Mouse (Mus musculus): ENCODE results near the gene Pex19.
A peak's percentile ranks its signal among the peaks of the same experiment; 100 is the strongest.

Pex19 gene

DNA sequence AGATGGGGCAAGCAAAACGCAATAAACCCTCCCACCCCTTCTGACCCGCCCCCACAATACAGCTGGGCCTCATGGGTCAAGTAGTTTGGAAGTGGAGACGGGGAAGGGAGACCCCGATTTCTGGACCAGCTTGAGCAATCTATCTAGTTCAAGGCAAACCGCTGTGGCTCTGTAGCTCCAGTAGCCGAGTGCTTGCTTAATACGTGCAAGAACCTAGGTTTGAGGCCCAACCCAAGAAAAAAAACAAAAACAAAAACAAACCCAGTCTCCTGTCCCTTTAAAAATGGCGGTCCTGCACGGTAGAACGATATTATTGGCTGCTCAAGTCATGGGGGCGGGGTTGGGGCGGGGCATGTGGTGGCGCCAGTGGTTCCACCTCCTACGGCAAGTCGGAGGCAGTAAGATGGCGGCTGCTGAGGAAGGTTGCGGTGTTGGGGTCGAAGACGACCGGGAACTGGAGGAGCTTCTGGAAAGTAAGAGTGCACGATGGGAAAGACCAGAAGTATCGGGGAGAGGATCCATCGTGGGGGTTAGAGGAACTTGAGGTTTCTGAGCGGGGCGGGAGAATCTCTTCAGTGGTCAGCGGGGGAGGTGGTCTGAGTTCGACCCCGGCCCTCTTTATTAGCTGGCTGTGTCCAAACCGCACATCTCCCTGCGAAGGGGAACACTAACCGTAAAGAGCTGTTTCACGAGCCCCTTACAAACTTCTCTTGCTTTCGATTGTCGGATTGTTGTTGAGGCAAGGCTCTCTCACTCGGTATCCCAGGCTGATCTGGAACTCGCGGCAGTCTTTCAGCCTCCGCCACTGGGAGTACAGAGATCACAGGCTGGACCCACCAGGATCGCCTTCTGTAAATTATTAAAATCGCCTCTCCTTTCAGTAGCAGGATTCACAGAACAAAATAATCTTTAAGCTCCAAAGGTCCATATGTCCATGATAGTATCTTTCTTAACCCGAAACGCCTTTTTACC lies at the start of gene Pex19:
TSS of gene Pex19 (plus strand) at position 380 of the 972 bp plus-strand sequence.
- peak; percentile 74 for DNase-seq

DNA sequence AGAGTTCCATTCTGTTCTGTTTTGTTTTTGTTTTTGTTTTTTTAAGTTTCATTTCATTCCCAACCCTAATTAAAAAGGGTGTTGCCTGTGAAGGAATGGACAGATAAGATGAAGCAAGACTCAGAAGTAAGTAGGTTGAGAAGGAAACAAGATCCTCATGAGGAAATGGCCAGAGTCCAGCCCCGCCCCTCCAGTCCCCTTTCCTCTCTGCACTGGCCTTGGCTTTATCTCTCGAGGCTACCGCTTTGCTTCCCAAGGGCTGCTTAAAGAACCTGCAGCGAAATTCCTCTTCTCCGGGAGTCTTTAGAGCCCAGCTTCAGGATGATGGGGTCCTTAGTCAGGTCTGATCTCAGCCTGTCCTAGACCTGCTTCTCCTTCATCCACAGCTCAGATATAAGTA lies 48.6 kb upstream of the Pex19 start:
- no peak for DNase-seq

DNA sequence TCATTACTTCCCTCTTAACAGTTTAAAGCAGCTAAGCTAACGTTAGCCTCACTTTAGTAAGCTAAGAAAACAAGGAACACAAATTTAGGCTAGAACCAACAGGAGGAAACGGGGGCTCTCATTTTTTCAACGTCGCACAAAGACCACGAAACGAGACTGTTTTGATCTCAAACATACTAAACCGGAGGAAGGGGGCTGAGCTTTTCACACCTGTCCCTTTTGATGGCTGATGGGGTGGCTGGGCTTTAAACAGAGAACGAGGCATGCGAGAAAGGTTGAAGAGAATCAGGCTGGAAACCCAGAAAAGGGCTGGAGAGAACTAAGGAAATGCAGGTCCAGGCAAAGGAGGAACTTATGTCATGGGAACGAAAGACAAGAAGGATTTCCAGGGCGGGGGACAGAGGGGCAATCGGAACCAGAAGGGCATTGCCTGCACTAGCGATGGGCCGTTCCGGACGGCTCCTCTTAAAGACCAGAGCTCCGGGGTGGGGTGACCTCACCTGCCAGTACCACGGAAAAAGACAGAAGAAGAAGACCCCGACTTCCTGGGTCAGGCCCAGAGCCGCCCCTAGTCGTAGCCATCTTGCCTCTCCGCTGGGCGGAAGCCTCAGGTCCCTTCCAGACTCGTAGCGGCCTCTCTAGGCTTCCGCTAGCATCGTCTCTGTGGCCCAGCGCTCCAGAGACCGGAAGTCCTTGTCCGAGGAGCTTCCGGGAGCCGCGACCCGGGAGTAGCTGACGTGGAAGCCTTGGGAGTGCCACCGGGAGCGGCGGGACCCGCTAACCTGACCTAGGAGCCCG lies 44.3 kb upstream of the Pex19 start, which contains the start of the genes Copa and Ncstn:
TSS of gene Copa (plus strand) at position 429 of the 798 bp plus-strand sequence.
TSS of gene Ncstn (minus strand) at position 695 of the 798 bp plus-strand sequence.
- DNase-seq = peak; percentile 91

DNA sequence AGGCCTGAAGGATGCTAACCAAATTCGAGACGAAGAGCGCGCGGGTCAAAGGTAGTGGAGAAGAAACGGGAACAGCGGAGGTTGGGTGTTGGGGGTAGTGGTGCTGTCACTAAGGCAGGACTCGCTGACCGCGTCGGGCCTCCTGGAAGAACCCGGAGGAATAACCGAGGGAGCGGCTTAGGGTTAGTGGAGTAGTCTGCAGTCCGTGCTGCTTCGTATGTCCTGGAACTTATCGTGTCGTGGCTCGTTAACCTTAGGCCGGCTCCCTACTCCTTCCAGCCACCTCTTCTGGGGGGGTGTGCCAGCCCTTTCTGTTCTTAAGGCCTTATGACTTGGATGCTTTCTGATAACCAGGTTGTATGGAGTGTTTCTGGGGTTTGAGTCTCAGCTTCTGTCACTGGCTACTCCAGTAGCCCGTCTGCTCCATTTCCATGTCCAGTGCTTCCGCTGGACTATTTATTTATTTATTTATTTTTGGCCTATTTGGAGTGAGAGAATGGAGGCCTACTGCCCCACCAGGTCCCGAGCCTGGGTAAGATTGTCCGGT lies 43.6 kb upstream of the Pex19 start:
- no peak for DNase-seq

DNA sequence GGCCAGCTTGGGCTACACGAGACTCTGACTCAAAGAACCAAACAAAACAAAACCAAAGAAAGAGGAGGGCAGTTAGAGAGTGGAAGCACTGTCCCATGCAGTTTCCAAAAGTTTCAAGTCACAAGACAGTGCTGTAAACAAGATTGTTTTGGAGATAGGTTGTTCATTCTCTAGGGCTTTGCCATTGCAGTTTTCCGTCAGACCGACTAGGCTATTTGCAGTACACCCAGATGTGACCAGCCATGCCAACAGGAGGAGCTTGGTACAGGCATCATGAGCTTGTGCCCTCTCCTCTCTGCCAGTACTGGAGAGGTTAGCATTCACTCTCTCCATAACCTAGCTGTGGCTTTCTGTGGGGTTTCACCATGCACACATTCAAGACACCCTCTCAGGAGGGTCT lies 33.0 kb upstream of the Pex19 start:
- DNase-seq = no peak

DNA sequence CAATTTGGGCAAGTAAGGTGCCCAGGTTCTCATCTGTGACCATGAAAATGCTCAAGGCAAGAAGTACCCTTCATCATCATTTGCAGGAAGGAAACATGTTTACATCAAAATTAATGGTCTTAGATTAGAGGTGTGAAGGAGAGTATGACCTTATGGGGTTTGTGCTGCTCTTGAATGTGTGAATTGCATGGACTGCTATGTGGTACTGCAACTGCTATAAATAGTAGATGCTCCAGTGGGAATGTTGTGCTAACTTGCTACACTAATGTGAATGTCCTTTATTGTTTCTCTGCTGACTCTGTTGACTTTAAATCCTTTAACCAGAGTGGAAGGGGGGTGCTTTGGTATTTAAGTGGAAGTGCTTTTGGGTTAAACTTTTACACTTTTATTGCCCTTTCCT lies 32.3 kb upstream of the Pex19 start:
- no peak for DNase-seq

DNA sequence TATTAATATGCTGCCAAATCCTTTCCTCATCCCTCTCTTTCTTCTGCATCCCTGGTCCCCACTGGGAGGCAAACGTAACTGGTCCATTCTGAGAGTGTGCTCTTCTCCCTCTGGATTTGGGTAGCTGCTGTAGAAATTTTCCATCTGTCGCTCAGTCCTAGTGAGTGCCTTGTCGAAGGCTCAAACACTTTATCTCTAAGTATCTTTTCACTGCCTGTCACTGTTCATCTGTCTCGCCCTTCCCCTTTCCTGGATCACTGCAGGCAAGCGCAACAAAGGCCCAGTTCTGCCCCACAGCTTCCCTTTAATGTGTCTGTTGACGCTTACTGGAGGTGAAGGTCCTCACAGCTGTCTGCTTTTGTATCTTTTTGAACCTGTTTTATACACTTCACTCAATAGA lies 31.4 kb upstream of the Pex19 start:
- no peak for DNase-seq

DNA sequence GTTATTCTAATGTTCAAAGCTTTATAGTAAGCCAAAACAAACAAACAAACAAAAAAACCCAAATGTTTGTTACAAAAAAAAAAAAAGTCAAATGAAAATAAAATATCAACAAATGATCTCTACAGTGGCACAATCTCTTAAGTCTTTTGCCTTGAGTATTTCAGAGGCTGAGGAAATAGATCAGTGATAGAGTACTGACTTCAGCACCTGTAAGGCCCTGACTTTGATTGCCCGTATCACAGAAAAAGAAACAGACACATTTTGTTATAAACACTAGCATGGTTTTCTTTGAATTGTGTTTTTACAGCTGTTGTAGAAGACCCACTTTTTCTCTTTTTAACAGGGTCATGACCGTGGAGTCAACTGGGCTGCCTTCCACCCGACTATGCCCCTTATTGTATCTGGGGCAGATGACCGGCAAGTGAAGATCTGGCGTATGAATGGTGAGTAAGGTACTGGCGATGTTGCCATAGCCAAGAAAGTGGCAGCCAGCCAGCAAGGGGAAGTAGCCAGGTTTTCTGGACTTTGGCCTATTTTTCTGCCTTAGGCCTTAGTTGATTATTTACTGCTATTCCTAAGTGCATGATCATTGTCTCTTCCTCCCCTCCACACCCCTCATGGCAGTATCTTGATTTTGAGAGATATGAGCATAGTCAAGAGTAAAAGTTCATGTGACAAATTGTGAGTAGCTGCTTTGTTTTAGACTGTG lies 27.1 kb upstream of the Pex19 start:
- DNase-seq = no peak

DNA sequence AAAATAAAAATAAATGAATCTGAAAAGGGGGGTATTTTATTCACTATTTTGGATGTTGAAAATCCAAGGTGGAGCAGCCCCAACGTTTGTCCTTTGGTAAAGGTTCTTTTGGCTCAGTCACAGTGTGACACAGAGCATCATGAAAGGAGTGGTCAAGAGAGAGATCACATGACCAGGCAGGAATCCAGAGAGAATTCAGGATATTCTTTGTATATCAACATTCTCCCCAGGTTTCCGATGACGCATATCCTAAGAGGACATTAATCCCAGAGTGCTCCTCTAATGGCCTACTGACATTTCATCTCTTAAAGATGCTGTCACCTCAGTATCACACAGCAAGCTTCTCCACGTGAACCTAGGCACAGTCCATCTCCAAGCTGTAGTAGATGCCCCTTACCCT lies 22.9 kb upstream of the Pex19 start:
- no peak for DNase-seq

DNA sequence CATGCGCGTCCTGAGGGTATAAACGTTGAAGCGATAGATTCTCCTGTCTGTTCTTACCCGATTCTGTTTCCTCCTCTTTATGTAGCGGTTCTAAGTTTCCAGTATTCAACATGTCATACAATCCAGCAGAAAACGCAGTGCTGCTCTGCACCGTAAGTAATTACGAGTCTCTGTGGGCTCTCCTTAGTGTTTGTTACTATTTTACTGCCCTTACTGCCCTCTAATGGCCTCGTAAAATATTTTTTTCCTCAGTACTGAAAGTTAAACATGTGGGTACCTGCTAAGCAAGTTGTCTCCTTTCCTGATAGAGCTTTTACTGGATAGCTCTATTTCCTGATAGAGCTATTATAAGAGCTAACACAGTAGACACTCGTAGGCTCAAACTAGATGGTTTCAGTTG lies 21.5 kb upstream of the Pex19 start:
- no peak for DNase-seq

DNA sequence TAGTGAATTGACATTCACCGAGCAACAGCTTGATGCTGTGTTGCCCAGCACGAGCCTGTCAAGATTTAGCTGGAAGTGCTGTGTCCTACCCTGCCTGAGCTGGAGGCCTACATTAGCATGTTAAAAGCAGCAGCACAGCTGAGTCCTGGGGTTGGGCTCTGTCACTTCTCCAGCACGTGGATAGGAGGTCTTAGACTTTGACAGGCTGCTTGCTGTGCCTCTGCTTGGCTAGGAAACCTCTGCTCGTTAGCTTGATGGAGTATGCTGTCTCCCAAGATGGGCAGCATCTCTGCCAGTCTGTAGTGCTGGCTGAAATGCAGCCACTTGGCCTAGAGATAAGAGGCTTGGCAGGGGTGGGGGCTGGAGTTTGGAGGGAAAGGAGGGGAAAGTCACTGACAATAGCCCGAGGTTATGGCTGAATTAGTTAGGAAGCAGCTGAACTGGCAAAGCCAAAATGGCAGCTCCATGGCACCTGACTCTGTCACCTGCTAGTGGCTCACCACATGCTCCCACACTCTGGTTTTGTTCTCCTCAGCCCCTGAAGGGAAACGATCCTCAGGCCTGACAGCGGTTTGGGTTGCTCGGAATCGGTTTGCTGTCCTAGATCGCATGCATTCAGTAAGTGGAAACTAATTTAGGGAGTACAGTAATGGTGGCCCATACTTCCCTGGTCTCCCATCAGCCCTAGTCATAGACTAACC lies 18.6 kb upstream of the Pex19 start:
- DNase-seq = no peak

DNA sequence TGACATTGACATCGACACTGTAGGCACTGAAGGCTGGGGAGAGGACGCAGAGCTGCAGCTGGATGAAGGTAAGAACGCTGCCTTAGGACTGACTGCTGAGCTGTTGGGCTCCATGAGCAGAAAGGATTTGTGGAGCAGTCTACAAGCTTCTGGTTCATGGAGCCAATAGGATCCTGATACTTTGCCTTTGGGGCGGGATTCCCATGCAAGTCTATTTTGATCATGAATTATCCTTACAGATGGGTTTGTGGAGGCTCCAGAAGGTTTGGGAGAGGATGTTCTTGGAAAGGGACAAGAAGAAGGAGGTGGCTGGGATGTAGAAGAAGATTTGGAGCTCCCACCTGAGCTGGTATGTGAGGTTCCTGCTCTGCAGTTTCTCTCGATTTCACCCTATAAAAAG lies 9.6 kb upstream of the Pex19 start:
- DNase-seq = no peak

DNA sequence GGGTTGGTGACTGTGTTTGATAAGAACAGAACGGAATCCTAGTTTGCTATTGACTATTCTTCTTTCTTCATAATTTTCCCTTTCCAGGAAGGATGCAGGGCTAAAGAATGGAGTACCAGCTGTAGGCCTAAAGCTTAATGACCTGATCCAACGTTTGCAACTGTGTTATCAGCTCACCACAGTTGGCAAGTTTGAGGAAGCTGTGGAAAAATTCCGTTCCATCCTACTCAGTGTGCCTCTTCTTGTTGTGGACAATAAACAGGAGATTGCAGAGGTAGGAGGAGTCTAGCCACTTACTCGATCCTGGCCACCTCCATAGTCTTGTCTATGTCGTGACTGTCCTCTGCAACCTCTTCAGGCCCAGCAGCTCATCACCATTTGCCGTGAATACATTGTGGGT lies 7.5 kb upstream of the Pex19 start:
- no peak for DNase-seq

DNA sequence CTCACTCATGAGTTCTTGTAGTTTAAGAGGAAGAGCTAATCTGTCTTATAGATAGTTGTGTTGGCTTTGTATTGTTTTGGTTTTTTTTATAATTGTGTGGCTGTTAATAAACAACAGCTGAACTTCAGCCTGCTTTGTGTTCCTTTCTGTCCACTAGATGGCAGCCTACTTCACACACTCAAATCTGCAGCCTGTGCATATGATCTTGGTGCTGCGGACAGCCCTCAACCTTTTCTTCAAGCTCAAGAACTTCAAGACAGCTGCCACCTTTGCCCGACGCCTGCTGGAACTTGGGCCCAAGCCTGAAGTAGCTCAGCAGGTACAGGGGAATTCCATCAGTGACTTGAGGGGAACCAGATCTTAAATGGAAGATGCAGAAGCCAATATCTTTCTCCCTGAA lies 6.8 kb upstream of the Pex19 start:
- no peak for DNase-seq

DNA sequence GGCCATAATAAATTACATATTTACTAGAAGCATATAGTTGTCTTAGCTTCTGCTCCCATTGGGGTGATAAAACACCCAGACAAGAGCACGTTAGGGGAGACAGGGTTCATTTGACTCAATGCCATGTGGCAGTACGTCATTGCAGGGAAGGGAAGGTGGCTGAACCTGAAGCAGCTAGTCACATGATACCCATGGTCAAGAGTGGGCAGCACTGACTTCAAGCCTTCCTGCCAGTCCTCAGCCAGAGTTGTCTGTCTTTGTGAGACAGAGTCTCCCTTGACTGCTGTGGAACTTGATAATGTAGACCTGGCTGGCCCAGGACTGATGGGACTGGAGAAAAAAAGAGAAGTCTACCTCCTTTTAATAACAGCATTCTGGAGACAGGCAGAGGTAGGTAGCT lies 3.9 kb upstream of the Pex19 start:
- DNase-seq = no peak

DNA sequence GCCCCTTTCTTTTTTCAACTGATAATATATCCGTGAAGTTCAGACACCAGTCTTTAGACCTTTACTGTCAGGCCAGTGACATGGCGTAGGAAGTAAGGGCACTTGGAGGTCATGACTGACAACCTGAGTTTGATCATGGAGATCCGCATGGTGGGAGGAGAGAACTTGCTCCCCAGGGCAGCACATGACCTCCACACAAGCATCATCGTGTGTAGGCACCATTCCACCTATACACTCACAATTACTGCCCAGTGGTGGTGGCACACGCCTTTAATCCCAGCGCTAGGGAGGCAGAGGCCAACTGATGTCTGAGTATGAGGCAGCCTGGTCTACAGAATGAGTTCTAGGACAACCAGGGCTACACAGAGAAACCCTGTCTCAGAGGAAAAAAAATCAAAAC lies 2.0 kb upstream of the Pex19 start:
- no peak for DNase-seq

DNA sequence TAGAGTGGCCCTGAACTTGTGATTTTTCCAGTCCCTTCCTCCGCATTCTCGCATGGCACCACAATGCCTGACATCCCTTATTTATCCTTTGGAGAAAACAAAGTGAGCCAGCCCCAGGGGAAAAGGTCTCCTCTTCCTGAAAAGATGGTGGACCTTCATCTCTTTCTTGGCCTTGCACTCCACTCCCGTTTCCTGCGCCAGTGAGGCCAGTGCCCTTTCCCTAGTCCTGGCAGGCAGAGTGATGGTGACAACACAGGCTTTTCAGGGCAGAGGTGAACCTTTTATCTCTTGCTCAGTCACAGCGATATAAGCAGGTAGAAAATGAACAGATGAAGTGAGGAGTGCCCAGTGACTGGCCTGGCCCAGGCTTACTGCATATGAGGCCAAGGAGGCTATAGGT lies 932 bp downstream of the Pex19 start:
- no peak for DNase-seq

DNA sequence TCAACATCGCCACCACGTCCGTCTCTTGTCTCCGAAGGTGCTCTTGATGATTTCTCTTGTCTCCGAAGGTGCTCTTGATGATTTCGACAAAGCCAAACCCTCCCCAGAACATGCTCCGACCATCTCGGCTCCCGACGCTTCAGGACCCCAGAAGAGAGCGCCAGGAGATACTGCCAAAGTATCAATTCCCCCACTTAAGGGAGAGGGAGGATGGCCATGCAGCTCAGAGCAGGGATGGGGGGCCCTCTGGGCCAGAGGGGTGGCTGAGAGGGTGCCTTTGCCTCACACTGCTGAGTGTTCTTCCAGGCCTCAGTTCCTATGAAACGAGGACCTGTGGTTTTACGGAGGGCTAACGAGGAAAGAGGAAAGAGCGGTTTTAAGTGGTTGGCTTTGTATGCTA lies 2.0 kb downstream of the Pex19 start:
- no peak for DNase-seq

DNA sequence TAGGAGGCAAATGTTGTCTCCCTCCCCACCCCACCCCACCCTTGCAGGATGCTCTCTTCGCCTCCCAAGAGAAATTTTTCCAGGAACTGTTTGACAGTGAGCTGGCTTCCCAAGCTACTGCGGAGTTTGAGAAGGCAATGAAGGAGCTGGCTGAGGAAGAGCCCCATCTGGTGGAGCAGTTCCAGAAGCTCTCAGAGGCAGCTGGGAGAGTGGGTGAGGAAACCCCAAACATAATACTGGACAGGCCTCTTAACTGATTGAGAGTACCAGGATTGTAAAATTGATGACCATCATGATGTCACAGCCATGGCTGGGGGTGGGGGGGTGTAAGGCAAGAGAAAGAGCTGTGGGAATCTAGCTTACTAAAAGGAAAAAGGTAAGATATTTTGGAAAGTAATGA lies 2.6 kb downstream of the Pex19 start:
- DNase-seq = peak; percentile 49

DNA sequence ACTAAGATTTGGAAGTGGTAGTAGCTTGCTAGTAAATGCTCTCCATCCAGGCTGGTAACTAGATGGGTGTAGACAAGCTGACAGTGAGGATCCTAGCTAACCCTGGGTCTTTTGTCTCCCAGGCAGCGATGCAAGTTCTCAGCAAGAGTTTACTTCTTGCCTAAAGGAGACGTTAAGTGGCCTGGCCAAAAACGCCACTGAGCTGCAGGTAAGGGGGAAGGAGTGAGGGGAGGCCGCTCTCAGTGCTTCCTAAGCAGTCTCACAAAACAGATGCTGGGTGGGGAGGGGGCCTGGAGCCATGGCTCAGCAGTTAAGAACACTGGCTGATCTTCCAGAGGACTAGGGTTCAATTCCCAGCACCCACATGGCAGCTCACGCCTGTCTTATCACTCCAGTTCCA lies 3.2 kb downstream of the Pex19 start:
- no peak for DNase-seq

DNA sequence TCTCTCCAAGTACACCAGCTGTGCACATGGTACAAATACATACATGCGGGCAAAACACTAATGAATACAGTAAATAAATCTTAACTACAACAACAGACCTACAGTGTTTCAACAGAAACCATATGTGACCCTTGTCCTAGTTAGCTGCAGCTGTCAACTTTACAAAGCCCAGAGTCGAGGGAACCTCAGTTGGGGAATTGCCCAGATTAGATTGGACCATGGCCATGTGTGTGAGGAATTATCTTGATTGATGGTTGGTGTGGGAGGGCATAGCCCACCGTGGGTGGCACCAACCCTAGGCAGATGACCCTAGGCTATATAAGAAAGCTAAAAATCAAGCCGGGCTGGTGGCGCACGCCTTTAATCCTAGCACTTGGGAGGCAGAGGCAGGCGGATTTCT lies 5.8 kb downstream of the Pex19 start:
- DNase-seq = no peak

DNA sequence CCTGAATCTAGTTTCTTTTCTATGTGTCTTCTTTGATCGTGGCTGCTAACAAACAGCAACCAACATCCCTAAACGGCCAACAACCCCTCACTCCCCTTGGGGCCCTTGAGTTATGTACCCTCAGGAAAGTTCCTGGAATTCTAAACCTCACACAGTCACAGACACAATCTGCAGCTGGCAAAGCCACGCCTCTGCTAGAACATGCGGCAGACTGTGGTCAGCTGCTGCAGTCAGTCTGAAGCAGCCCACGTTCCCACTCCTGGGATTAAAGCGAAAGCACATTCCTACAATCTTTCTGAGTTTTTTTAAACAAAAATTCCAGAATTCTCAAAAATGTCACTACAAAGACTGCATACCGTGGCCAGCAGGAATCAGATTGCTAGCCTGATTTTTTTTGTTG lies 7.0 kb downstream of the Pex19 start:
- no peak for DNase-seq

Data from right cerebral cortex, postnatal 14 days (tissue).